Mouse (Mus musculus): ENCODE measurements at regions not wholly inside any gene's neighbourhood (a gene's known extent, or its start where the extent isn't known, plus 50 kb on each side); places are given as distances from the start of the nearest gene placed in this dataset.

DNA sequence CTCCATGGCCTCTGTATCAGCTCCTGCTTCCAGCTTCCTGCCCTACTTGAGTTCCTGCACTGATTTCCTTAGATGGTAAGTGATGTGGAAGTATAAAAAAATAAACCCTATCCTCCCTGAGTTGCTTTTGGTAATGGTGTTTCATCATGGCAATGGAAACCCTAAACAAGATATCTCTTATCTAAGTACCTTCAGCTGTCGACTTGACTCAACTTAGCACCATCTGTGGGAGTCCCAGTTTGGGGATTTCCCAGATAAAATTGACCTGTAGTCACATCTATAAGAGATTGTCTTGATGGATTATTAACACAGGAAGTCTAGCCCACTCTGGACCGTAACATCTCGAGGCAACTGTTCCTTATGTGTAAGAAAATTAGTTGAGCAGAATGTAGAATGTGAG is 570.2 kb upstream of the Gm10306 start:
- no peak for DNase-seq (ENCODE audit: low read depth)

DNA sequence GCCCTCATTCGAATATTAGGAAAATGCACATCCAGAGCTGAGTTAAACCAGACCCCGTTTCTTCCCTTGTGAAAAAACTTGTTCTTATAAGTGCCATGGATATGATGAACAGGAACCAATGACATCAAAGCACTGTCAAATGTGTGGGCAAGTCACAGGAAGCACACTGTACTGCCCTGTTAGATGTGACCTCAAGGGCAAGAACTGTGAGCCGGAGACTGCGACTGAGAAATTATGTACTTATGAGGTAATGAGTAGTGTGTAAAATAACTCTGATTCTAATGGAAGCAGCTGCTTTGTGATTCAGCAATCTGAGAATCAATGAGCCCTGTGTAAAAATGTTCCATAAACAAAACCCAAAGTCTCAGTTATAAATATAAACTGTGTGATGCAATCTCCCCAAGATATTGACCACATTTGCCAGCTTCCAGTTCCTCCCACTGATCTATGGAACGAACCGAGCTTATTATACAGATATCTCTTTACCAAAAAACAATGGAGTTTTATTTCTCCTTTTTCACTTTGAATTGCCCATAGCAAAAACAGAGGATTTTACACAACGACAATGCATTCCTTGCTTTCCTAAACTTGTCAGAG is 566.0 kb upstream of the Gm10306 start:
- DNase-seq (ENCODE audit: low read depth) = no peak

- no peak for DNase-seq (ENCODE audit: low read depth)
Measured at GRCm38 (mm10) chr4:94005818-94006217, 550.5 kb upstream of the Gm10306 start.

DNA sequence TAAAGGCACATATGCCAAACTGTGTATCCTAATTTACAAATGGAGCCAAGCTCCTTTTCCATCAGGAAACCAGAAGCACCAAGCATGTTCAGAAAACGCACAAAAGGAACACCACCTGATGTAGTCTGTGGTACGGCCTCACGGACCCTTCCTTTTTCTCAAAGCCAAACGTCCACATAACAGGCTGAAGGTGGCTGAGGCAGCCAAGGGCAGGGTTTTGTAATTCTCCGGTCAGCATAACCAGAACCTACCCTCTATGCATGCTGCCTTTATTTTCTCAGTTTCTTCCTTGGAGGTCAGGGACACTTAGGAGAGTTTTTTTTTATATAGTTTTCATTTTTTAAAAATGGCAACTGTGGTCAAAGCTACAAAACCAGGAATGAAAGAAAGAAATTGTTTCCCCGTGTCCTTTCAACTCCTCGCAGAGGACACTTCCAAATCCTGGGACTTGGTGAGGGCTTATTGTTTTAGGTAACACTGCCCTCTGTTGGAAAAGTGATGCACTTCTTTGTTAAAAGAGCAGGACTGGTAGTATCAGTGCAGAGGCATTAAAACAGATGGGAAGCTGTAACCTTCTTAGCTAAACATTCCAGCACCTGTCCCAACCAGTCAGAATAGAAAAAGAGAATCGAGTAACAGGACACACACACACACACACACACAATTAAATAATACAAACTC is 549.1 kb upstream of the Gm10306 start:
- peak; percentile 10 for DNase-seq (ENCODE audit: low read depth)

- no peak for DNase-seq (ENCODE audit: low read depth)
Measured at GRCm38 (mm10) chr4:94015713-94016112, 540.6 kb upstream of the Gm10306 start.

DNA sequence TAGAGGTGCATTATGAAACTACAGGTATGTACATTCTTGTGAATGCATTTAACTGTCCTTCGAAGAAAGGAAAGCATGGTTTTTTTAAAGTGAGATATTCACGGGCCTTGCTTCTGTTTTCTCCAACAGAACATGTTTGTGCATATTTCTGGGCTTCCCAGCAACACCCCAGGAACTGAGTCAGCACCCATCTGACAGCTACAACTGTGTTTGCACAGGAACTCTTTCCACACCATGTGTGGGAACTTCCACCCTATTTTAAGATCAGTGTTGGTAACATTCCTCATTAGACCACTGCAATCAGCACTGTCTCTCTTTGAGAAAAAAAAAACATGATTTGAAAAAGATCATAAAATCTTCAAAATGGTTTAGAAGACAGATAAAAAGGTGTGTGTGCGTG is 538.6 kb upstream of the Gm10306 start:
- DNase-seq (ENCODE audit: low read depth) = no peak

DNA sequence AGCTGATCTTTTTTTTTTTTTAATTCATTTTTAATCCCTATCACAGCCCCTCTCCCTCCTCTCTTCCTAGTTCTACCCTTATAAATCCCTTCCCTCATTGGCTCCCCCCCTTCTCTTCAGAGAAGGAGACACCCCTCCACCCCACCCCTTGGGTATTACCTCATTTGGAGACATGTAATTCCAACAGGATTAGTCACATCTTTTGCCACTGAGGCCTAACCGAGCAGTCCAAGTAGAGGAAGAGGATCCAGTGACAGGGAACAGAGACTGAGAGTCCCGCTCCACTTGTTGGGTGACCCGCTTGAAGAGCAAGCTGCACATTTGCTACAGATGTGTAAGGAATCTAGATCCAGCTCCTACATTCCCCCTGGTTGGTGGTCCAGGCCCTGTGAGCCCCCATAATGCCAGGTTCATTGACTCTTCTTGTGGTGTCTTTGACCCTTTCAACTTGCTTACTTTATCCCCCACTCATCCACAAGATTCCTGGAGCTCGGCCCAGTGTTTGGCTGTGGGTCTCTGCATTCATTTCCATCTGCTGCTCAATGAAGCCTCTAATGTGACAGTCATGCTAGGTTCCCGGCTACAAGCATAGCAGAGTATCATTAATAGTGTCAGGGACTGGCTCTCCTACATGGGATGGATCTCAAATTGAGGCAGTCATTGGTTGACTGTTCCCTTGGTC is 506.6 kb upstream of the Gm10306 start:
- no peak for DNase-seq (ENCODE audit: low read depth)

DNA sequence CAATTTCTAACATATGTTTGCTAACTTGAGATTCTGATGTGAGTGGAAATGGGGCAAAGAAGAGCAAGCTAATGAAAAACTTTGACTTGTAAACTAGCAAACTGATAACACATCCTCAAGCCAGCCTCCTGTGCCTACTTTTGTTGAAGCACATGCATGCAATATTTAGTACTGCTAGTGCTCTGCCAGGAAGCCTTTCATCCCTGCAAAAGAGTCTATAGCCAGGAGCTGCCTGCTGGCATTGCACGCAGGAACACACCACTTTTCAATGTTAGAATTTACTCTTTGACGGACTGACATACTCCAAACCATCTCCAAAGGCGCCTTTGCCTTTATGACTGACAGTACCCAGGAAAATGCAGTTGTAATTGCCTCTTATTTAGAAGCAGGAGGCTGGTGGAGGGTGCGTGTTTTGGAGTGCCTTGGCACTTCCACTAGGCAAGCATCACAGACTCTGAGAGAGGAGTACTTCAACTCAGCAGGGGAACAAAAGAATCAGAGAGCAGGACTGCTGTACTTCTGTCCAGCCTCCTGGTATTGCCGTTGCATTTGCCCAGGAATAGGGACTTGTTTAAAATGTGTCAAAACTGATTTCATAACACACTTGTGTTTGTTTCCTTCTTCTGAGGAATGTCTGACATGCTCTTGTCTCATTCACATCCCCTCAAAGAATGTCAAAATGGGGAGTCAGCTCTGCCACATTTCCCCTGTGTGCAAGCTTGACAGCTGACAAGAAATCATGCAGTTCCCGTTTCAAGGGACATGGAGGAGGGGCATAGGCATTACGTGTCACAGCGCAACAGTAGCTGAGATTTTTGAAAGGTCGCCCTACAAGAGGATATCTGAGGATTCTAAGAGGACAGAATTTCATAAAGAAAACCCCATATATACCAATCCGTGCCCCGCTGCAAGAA is 503.8 kb upstream of the Gm10306 start:
- DNase-seq (ENCODE audit: low read depth) = no peak

- no peak for DNase-seq (ENCODE audit: low read depth)
Measured at GRCm38 (mm10) chr4:94073178-94073870, 483.0 kb upstream of the Gm10306 start.

- no peak for DNase-seq (ENCODE audit: low read depth)
Measured at GRCm38 (mm10) chr4:94082839-94083238, 473.5 kb upstream of the Gm10306 start.

DNA sequence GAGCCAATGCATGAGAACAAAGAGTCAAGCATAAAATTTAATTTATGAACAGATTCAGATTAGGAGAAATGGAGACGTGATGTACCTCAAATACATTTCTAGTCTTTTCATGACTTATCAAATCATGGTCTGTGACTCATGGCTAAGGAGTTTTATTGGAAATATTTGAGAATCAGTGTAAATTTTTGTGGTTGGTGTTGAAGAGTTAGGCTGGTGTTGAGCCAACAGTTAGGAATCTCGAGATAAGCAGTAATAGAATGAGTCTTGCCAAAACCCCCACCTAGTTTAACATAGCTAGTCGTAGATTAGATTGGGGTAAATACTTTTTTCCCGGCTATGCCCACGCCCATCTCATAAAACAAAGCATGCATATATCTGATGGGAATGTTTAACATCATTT is 462.0 kb upstream of the Gm10306 start:
- DNase-seq (ENCODE audit: low read depth) = no peak

GRCm38 (mm10) chr4:94106941-94107340 is 449.4 kb upstream of the Gm10306 start:
- DNase-seq (ENCODE audit: low read depth) = no peak

GRCm38 (mm10) chr4:94116881-94117280 is 439.5 kb upstream of the Gm10306 start:
- no peak for DNase-seq (ENCODE audit: low read depth)

DNA sequence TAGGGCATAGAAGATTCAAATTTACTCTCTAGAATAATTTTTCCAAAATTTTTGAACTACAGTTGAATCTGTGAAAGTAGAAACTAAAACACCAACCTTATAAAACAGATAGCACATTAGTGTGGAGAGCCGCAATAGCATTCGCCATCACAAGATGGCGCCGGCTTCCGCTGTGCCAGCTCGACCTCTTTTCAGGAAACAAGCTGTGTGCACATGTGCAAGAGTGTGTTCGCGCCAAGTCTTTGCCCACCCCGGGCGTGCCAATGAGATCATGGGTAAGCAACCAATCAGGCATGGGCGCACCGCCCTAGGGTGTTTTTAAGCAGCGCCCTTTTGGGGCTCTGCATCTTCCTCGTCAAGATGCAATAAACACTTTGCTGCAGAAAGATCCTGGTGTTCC is 432.2 kb upstream of the Gm10306 start:
- no peak for DNase-seq (ENCODE audit: low read depth)

DNA sequence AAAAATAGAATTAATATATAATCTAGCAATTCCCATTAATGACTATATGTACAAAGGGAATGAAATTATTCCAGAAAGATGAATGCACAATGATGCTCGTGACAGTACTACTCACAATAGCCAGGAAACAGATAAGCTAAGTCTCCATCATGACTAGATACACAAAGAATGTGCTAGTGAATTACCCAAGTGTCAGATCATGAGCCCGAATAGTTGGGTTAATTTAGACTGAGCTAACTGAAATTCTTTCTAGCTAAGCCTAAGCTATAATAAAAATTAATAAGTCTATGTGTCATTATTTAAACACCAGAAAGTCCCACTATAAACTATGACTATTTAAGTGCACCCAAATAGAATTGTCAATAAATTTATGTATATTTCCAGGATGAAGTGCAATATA is 418.4 kb upstream of the Gm10306 start:
- no peak for DNase-seq (ENCODE audit: low read depth)

DNA sequence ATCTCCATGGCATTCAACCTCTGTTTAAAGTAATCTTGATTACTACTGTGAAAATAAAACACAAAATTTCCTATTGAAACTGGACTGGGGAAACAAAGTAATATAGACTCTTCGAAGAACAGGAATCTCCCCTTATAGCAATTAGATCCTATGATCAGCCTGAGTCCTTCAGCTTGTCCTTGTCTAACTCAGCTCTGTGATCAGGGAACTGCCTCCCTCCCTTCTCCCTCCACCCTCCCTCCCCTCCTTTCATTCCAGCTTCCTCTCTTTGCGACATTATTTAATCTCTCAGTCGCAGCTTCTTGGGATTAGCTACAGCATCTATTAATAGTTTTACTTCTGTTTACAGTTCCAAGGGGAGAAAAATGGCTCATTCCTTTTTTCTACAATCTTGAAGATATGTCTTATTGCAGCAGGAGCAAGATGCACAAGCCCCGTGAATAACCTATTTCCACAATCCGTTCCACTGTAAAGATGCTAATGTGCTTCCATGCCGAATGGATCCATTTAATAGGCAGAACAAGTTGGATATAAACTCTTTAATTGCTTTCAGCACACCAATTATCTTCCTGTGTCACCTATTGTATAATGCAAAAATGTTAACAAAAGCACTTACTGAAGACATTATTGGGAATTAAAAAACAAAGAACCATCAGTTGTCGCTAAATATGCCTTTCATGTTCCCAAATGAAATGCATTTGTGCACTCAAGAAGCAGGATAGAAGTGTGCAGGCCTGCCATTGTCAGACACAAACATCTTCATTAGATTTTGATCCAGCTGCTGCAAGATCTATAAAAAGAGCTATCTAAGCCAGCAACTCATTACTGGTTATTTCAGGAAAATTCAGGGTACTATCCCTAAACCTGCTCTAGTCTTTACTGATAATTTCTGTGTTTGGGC is 411.2 kb upstream of the Gm10306 start:
- DNase-seq (ENCODE audit: low read depth) = no peak

GRCm38 (mm10) chr4:94147964-94148533 is 408.3 kb upstream of the Gm10306 start:
- no peak for DNase-seq (ENCODE audit: low read depth)

GRCm38 (mm10) chr4:94149056-94149455 is 407.3 kb upstream of the Gm10306 start:
- no peak for DNase-seq (ENCODE audit: low read depth)

DNA sequence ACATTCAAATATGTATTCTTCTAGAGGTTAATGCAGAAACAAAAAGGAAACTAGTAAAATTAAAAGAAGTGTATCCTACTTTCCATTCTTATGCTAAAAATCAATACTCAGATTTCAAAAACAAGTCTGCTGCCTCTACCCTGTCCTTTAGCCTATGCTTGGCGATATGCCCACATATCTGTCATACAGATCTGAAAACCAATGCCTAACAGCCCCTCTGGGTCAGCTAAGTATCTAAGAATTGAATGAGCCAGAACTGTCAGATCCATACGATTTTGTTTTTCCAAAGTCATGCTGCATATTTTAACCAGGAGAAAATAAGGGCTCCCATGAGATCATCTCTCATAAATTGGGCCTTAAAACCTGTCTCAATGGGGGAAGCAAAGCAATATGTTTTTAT is 395.7 kb upstream of the Gm10306 start:
- DNase-seq (ENCODE audit: low read depth) = no peak

DNA sequence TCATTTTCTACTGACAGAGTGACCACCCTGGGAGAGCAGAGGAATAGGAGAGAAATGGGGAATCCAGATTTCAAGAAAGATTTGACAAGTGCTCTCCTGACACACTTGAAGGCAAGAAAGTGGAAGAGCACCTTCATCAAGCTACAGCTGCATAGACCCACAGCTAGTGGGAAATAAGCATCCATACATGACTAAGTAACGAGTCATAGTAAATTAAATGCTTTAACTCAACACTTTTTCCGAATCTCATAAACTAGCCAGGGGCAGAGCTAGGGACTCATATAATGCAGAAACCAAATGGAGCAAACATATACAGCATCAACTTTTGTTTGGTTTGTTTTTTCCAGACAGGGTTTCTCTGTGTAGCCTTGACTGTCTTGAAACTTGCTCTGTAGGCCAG is 383.2 kb upstream of the Gm10306 start:
- no peak for DNase-seq (ENCODE audit: low read depth)

Data from c-Kit-positive CD71-positive TER-119-negative erythroid progenitor cells, embryonic 14.5 days (primary cell).